Mouse (Mus musculus): Measurements from ENCODE around the gene Prr15.

- TF ChIP-seq GATA1 (IDR thresholded peaks at IDR 0.05; ENCODE audit: low read length) = no peak
- no peak for TF ChIP-seq TAL1 (IDR thresholded peaks at IDR 0.05; ENCODE audit: low read length)
Observed at GRCm38 (mm10) chr6:54305777-54306176, 19.9 kb upstream of the Prr15 start.
